Mouse (Mus musculus) hematopoietic stem cell, adult 5-6 weeks (primary cell): ENCODE results near the gene Mcrip2. TPM values are rescaled to one million over a fixed set of nuclear protein-coding genes. Genes with fewer than 3 reads are reported as not detected.

Source experiments
- ATAC-seq, 2 experiments: fragments of 125-278 bp in 1 of 2; replicated peaks in 1 of 2; 2 replicates each; pipeline ENCODE4 v1.8.0; 2016 to 2017; ENCODE audit warnings: inconsistent platforms in 2 of 2, mild to moderate bottlenecking in 2 of 2, moderate number of reproducible peaks in 2 of 2, low read depth in 1 of 2, moderate TSS enrichment in 1 of 2; ENCODE audit not compliant: low FRiP score in 2 of 2, poor library complexity in 2 of 2, severe bottlenecking in 2 of 2, insufficient read depth in 1 of 2, low TSS enrichment in 1 of 2
- total RNA-seq: library from RNA; stranded (forward); fragments of 172-1452, 232-1000 nt; gene quantifications from 2 replicates; pipeline ENCODE4 v1.2.3, GENCODE M21; 2017

The Mcrip2 gene
- total RNA-seq, 1 experiment from 2014 or later: 7.3 TPM

- ATAC-seq: no peak
Observed at GRCm38 (mm10) chr17:25830806-25831431, 37.6 kb downstream of the Mcrip2 start.

DNA sequence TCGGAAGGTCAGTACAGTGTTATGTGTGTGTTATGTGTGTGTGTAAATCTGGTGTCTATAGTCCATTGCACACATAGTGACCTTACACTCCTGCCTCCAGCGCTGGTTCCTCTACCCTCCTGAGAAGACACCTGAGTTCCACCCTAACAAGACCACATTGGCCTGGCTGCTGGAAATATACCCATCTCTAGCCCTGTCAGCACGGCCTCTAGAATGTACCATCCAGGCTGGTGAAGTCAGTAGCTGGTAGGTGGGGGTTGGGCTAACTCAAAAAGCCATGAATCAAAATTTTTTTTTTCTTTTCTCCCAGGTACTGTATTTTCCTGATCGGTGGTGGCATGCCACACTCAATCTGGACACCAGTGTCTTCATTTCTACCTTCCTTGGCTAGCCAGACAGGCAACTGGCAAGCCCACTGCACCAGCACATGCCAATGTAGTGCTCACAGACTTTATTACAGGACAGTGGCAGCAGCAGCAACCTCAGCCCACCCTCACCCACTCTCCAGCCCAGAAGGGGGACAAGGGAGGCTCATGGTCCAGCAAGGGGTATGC is 38.3 kb downstream of the Mcrip2 start:
- ATAC-seq: no peak

GRCm38 (mm10) chr17:25829558-25830017 is 39.0 kb downstream of the Mcrip2 start:
- ATAC-seq: no peak

GRCm38 (mm10) chr17:25828712-25829557 is 39.6 kb downstream of the Mcrip2 start, which contains the start of gene Jmjd8:
TSS of gene Jmjd8 (plus strand) at chr17:25828867.
- peak in 1 of 2 experiments; percentile 37; a peak in 3 of 4 replicates for ATAC-seq

DNA sequence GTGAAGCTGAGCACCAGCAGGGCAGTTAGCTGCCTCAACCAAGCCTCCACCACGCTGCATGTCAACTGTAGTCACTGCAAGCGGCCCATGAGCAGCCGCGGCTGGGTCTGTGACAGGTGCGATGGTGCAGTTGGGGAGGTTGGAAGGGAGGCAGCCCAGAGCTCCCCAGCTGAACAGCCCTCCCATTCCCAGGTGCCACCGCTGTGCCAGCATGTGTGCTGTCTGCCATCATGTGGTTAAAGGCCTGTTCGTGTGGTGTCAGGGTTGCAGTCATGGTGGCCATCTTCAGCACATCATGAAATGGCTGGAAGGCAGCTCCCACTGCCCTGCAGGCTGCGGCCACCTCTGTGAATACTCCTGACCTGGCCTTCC is 40.4 kb downstream of the Mcrip2 start:
- ATAC-seq: no peak

GRCm38 (mm10) chr17:25827546-25828222 is 40.9 kb downstream of the Mcrip2 start:
- no peak for ATAC-seq

- no peak for ATAC-seq
Observed at GRCm38 (mm10) chr17:25827011-25827410, 41.6 kb downstream of the Mcrip2 start.

GRCm38 (mm10) chr17:25825984-25826570 is 42.5 kb downstream of the Mcrip2 start:
- ATAC-seq: no peak

DNA sequence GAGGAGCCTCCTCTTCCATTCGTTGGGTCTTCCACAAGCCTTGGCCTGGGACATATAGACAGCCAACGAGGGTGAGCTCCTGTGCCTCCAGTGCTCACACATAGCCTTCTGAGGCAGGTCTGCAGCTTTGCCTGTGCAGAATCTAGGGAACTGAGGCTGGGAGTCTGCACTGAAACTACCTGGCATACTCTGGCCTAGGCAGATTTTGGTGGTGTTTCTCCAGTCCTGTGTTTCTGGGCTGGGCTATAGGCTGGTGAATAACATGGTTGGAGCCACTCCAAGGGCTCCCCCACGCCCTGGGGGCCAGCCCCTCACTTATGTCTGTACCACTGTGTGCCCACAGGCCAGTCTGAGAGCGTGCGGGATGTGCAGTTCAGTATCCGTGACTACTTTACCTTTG is 43.3 kb downstream of the Mcrip2 start:
- ATAC-seq: no peak

- no peak for ATAC-seq
Observed at GRCm38 (mm10) chr17:25824362-25825142, 44.0 kb downstream of the Mcrip2 start.

GRCm38 (mm10) chr17:25823452-25823851 is 45.1 kb downstream of the Mcrip2 start, which contains the start of gene Wdr24:
TSS of gene Wdr24 (plus strand) at chr17:25823627.
- peak; percentile 68 to 78; a peak in 3 of 4 replicates for ATAC-seq

DNA sequence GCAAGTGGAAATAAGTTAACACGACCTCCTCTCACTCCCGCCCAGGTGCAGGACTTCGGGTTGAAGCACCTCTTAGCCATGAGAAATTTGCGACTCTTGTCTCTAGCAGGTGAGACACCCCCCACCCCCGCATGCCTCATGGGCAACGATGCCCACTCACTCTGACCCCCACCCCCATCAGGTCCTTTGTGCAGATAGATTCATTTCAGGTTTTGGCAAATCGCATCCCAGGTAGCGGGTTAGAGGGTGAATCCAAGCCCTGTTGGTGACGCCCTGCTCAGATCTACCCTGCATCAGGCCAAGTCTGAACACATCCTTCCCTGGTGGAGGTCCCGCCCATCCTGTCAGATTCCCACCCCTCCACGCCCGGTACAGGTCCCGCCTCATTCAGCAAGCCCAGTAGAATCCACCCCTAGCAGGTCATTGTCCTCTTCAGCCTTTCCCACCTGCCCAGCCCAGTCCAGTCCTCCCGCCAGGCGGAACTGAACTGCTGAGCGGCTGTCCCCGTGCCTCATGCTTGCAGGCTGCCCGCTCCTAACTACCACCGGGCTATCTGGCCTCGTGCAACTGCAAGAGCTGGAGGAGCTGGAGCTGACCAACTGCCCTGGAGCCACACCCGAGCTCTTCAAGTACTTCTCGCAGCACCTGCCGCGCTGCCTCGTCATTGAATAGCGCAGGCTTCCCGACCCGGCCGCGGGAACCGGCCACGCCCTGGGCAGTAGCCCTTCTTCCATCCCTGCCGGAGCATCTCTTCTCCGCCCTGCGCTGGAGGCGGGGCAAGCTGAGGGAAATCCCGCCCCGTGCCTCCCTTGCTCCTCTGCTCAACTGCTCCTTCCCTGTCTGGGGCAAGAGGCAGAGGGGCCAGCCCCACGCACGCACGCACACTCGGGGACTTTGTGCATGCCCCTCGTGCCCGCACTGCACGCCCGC is 49.4 kb downstream of the Mcrip2 start:
- 0 out of 4 replicates have a peak, but pooled peaks of 1 of the 2 experiments have one; percentile 22 for ATAC-seq

- ATAC-seq: no peak
Observed at GRCm38 (mm10) chr17:25817662-25818061, 50.9 kb downstream of the Mcrip2 start.
